Mouse (Mus musculus) yolk sac, embryonic 10.5 days (tissue): ENCODE data around the gene Olfr572.
A peak's percentile ranks its signal among the peaks of the same experiment; 100 is the strongest.

Experiments
- DNase-seq: peaks from one replicate; pipeline ENCODE4 v3.0.0-alpha.2; 2017; ENCODE audit warnings: low spot score

The Olfr572 gene

DNA sequence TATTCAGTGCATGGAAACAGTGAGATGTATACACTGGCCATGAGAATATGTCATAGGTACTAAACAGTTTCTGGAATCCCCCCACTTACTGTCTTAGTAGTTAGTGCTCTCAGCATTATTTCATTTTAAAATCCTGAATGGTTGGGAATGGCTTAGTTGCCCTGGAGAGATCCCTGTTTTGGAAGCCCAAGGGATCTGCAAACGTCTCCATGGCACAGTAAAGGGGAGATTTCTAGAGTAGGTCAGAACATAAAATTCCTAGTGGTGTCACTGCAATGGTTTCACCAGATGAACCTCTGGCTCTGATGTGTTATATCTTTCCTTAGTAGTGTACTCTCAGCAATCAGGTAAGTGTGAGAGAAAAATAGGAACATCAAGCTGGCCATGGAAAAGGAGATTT is at the start of gene Olfr572:
Gene Olfr572, plus strand, starts transcription at position 301 of the 400 bp plus-strand sequence.
- DNase-seq, result no peak

DNA sequence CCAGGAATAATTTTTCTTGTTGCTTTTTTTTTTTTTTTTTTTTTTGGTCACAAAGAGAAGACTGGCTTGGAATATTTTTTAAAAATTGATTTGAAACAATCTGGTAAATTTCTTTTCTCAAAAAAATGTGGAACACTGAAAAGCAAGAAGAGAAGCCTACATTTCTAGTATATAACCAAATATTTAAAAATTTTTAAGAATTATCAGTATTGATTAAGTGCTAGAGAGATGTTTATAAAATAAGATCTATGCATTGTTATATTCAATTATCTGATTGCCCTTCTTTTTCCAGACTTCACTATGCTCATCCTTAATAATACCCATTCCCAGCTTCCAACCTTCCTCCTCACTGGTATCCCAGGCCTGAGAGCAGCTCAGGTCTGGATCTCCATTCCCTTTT is 47.4 kb upstream of the Olfr572 start, which contains the start of gene Olfr568:
Gene Olfr568, plus strand, starts transcription at position 301 of the 400 bp plus-strand sequence.
- no peak for DNase-seq

DNA sequence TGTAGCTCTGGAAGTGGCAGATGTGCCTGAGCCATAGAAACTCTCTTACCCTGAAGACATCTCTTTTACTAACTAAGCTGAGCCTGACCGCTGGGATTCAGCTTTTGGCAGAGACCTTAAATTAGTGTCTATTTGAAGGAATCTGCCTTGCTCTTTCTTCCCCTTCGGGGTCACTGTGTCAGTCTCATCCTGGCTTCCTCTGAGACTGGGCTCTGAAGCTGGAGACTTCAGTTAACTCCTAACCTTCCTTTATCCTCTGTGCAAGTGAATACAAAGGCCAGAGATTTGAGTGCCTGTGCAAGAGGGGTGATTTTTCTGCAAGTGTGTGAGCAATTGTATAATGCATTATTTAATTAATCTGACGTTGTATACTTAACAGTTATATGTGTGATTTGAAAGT is 33.4 kb upstream of the Olfr572 start, which contains the start of gene Olfr569:
Gene Olfr569, minus strand, starts transcription at position 101 of the 400 bp plus-strand sequence.
- DNase-seq, result no peak

DNA sequence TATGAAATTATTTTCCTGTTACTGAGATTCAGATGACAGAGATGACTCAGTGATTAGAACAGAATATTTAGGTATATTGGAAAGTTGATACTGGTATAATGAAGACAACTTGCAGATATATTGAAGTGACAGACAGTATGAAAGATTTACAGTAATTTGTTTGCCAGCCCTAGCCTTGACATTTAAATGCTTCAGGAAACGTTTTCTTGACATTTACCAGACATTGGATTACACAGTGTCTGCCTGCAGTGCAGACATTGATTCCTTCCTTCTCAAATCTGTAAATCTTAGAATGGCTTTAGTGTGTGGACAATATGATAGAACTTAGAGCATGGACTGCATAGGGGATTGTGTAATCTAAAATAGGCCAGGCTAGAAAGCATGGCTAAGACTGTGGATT is 8.9 kb upstream of the Olfr572 start:
- no peak for DNase-seq

DNA sequence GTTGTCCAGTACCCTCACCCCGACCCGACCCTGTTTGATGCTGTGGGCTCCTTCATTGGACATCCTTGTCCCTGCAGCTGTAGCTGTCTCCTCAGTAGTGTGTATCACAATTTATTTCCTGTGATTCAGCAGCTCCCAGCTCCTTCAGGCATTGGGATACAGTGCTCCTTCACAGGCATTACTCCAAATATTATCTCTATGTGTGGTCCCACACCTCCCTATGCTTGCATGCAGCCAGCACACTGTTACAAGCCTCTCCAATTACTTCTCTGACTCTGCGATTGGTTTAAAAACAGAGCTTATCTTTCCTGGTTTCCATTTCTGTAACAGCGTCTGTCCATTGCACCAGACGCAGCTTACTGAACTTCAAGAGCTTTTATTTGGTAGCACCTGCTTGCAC is 7.8 kb upstream of the Olfr572 start:
- no peak for DNase-seq

DNA sequence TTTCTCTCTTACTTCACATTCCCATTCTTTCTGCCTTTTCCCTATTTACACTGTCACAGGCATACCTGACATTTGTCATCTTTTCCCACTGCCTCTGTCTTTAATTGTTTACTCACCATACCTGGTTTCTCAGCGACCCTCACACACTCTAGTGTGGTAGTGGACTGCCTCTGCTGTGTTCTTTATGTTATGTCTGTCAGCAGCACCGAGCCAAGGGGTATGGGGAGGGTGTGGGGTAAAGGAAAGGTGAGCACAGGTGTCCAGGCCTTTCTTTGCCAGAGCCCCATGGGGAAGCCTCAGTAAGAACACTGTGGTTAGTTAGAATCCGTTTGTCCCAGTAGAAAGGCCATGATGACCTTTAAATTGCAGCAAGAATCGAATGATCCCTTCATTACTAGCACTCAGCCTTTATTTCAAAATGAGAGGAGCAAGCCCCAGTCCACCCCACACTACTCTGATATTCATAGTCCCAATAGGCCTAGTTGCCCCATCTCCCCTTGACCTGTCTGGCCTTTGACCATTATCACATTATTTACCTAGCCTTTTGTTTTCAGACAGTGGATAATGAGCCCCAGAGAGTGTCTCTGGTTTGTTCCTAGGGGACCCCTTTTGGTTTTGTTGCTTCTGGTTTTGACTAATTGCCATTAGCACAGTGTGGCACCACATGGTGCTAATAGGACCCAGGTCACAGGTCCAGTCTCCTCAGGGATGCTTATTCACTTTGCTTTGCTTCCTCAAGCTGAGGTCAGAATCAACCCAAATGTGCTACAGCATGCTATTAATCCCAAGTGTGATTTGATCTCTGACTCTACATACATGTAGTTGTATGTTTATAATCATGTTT is 7.0 kb upstream of the Olfr572 start, which contains the start of gene Olfr571:
Gene Olfr571, minus strand, starts transcription at position 505 of the 844 bp plus-strand sequence.
- DNase-seq, result no peak

DNA sequence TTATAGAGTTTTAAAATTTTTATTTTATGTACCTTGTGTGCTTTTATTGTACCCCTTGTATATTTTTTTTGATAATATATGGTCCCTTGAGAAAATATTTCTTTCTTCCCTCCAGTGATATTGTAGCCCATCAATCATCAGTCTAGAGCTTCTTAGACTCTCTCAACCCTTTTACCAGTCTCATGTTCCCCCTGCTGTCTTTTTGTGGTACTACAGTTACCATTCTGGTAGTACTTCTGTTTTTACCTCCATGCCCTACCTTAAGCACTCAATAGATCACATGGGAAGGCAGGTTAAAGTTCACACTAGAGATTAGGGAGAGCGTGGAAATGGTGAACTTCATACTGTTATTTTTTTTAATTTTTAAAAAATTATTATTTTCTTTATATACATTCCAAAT is 4.6 kb upstream of the Olfr572 start:
- peak; percentile 36 for DNase-seq

DNA sequence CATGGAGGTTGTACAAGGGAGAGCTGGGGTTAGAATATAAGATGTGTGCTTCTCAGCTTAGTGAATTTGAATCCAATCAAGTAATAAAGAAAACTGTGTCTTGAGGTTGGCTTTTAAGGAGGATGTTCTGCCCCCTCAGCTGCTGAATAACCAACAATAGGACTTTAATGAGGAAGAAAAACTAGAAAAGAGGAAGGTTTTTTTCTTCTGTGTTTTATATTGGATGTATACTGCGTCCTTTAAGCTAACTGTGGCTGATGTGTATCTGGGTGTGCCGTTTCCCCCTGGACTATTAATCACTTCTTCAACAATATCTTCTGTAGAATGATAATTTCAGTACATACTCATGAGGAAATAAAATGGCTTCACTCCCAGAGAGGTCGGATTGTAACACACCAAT is 2.9 kb downstream of the Olfr572 start:
- no peak for DNase-seq

DNA sequence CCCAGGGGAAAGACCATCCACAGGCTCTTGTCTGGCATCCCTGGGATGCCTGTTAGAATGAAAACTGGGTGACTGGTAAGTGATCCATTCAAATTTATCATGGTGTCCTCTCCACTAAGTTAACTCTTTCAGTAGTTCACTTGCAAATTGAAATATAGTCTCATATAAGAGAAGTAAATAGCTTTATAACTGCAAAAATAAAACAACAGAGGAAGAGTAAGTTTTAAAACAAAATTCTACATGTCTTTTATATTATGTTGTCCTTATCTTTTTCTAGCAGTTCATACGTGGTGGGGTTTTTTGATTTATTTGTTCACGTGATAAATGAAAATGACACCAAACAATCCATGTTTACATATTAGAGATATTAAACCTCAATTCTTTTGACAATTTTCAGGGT is 18.3 kb downstream of the Olfr572 start, which contains the start of gene Olfr573-ps1:
Gene Olfr573-ps1, minus strand, starts transcription at position 101 of the 400 bp plus-strand sequence.
- no peak for DNase-seq

DNA sequence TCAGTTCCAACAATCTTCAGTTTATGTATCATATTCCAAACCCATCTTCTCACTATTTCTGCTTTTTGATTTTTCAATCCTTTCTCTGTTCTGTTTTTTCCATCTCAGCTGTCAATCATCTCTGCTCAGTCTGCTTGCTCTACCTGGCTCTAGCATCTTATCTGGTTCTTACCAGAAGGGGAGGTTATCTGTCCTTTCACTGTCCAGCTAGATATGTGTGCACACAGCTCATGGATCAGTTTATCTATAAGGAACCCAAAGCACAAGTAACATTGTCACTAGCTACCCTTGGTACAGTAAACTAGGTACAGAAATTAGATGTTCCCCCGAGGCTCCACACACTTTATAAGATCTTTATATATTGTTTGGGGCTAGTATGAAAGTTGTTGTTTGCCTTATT is 19.2 kb downstream of the Olfr572 start:
- DNase-seq, result no peak

DNA sequence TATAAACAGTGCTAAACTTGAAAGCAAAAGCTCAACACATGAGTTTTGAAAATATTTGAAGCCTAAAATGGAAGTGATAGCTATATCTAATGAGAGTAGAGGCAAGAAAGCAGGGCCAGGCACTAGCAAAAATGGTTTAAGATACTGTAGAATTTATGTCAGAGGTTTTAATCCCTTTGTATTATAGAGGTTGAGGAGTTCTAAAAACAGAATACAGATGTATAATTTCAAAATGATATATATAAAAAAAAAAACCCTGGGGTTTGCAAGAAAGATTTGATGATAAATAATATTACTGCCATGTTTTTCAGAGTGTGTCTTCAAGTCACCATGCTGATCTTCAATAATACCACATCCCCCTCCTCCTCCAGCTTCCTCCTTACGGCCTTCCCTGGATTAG is 24.0 kb downstream of the Olfr572 start, which contains the start of gene Olfr574:
Gene Olfr574, plus strand, starts transcription at position 301 of the 400 bp plus-strand sequence.
- DNase-seq, result no peak

DNA sequence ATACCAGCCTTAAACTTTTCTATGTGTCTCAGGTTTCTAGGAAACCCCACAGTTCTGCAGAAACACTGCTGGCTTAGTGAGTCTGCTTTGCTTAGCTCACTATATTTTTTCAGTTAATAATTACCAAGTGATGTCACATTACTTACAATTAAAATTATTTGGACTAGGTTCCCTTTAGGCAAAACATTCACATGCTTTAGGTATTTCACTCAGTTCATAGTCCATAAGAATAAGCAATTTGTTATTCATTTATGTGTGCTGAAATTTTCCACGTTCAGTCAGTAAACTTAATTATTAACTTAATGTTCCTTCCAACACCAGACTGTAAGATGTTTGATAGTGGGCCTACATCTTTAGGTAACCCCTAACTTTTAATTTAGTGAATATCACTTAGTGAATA is 26.5 kb downstream of the Olfr572 start:
- no peak for DNase-seq

DNA sequence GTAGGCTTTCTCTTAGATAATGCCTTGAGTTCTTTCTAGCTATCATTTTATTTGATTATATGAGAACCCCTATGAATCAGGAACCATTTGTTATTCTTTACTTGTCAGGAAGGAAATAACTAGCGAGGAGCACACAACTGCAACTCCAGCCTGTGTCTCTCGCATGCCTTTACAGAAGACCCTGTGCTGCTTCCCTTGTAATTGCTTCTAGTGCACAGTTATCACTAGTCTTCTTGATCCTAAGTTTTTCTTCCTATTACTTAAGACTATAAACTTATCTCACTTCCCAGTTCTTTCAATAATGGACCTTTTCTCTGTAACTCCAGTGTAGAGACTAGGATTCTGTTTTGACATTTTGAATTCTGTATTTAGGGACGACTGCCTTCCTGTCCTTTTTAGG is 33.9 kb downstream of the Olfr572 start:
- DNase-seq, result no peak

DNA sequence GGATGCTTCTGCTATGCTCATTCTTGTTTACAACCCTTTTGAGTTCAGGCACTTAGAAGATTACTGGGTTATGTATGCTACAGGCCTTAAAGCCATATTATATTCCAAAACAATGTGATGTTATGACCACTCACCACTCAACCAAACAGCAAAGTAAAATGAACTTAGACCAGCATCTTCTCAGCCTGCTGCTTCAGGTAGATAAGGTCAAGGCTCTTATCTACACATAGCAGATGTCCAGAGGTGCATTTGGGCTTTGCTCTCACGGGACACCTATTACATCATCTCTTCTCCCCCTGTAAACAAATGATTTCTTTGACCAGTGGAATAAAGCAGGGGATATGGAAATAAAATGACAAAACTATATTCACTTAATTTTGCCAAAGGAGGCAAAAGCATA is 34.4 kb downstream of the Olfr572 start, which contains the start of gene Olfr575:
Gene Olfr575, minus strand, starts transcription at position 183 of the 400 bp plus-strand sequence.
- DNase-seq, result no peak

DNA sequence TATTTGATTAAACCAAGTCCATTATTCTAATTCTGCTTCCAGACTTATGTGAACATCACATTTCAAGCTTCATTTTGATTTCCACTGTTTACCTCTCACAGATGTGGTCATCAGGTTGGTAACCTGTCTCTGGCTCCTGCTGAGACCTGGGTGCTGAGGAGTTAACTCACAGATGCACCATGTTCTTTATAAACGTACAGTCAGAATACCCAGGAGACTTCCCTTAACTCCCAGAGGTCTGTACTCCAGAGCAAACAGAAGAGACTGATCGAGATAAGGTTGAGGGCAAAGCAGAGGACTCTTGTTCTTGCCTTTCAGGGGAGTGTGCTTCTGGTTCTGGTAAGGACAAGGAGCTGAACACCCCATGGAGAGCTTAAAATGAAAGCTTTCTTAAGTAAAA is 38.2 kb downstream of the Olfr572 start, which contains the start of gene Olfr576:
Gene Olfr576, plus strand, starts transcription at position 301 of the 400 bp plus-strand sequence.
- no peak for DNase-seq

DNA sequence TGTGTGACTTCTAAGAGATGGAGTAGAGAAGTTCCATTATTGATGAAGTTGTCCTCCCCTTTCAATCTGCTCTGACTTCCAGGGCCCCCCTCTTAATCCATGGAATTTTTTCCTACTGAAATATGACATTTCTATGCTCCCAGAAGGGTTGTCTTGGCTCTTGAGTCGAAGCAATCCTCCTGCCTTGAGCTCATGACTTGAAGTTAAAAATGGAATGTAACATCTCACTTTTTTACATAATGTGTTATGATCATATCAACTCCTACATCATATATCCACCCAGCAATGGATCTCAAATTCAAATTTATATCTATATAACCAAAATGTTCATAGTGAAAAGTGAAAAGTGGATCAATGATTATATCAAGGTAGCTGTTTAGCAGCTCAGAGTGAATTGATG is 50.2 kb downstream of the Olfr572 start:
- DNase-seq, result no peak

DNA sequence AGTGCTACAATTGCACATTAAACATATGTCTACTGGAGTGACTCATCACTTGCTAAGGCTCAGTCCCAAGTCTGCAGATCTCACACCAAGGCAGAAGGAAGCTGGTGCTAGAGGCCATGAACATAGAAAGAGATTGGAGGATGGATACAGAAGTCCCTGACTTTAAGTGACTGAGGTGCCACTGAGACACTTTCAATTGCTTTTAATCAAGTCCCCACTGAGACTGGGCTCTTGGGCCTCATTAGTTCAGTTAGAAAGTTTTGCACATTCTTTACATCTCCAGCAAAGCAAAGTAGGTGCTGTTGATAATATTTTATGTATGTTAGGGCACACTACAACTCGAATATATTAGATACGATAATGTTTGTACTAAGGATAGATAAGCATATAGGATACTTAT is 51.6 kb downstream of the Olfr572 start, which contains the start of gene Olfr577:
Gene Olfr577, minus strand, starts transcription at position 101 of the 400 bp plus-strand sequence.
- DNase-seq, result no peak
